Mouse (Mus musculus): ENCODE results near the gene Rffl. TPM values are rescaled to one million over a fixed set of nuclear protein-coding genes. Genes with fewer than 3 reads are reported as not detected.
A peak's percentile ranks its signal among the peaks of the same experiment; 100 is the strongest.

Gene Rffl
- polyA plus RNA-seq, 1 experiment from 2014 or later: 17.9 TPM

DNA sequence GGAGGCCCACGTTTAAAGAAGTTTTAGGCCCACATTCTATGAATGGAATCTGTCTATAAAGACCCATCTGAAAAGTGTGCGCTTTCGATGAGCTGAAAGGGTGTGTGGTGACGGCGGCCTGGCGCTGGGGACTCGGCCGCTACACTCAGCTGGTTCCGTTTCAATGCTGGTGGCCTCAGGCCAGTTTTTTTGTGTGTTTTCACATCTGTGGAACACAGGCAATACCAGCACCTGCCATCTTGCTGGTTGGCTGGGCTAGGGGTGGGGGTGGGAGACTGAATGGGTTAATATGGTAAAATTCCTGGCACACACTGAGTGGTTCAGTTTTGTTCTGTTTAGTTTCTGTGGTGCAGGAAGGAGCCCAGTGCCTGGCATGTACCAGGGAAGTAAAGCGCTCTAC lies 15.0 kb downstream of the Rffl start:
- Histone ChIP-seq H3K9ac (replicated peaks; ENCODE audit: low read depth, low read length) (no peak overlapping the region), H3K36me3 (ENCODE audit: control insufficient read depth, insufficient read depth, low read length) (no peaks in the 10 kb centered on the region), H3K27ac (ENCODE audit: low read length) (no peak overlapping the region), H3K27me3 (ENCODE audit: control insufficient read depth, insufficient read depth, low read length) (no peaks in the 10 kb centered on the region), H3K4me3 (ENCODE audit: low read depth, low read length) (no peak overlapping the region), H3K4me1 (ENCODE audit: control insufficient read depth, insufficient read depth, low read length) (0 out of 2 replicates have a peak, but pooled peaks cover 3% of the 10 kb centered on the region), H3K9me3 (ENCODE audit: control insufficient read depth, low read depth, low read length) (no peaks in the 10 kb centered on the region), H3K4me2 (replicated peaks; ENCODE audit: low read depth, low read length) (no peak overlapping the region)
- WGBS: 74% methylated on average over 10 of the region's 10 CpGs
- no peak; the same call in 1 of the 2 replicates for ATAC-seq (ENCODE audit: insufficient number of reproducible peaks, insufficient read depth, low FRiP score, low read depth)

DNA sequence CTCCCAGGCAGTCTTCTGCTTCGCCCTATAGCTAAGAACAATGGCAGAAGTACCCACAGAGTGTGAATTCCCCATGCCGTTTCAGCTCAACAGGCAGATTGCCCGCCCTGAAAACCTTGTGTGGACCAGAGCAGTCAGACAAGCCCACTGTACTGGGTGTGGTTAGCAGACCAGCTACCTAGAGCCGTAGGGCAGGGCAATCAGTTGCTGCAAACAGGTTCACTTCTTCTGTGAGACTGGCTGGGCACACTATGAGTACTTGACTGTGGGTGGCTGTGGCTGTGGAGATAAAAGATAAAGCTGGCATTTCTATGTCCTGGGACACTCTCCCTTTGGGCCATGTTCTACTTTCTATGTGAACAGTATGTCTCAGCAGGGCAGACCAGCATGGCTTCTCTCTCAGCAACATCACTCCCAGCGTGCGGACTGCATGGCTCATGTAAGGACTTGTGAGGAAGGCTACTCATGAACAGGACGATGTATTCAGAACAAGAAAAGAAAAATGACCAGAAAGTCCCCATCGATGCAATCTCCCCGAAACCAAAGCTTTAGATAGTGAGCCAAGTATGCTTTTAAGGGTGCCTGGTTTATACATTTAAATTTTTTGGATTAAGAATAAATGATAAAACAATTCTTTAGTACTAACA lies 15.6 kb downstream of the Rffl start:
- Histone ChIP-seq H3K9ac (replicated peaks; ENCODE audit: low read depth, low read length) (no peak overlapping the region), H3K4me1 (ENCODE audit: control insufficient read depth, insufficient read depth, low read length) (0 out of 2 replicates have a peak, but pooled peaks cover 3% of the 10 kb centered on the region), H3K36me3 (ENCODE audit: control insufficient read depth, insufficient read depth, low read length) (no peaks in the 10 kb centered on the region), H3K4me2 (replicated peaks; ENCODE audit: low read depth, low read length) (no peak overlapping the region), H3K4me3 (ENCODE audit: low read depth, low read length) (no peak overlapping the region), H3K27me3 (ENCODE audit: control insufficient read depth, insufficient read depth, low read length) (no peaks in the 10 kb centered on the region), H3K9me3 (ENCODE audit: control insufficient read depth, low read depth, low read length) (no peaks in the 10 kb centered on the region), H3K27ac (ENCODE audit: low read length) (peak overlapping the region; percentile 72)
- ATAC-seq (ENCODE audit: insufficient number of reproducible peaks, insufficient read depth, low FRiP score, low read depth): peak; percentile 83; the same call in 1 of the 2 replicates
- WGBS: 65% methylated on average over 9 of the region's 9 CpGs

DNA sequence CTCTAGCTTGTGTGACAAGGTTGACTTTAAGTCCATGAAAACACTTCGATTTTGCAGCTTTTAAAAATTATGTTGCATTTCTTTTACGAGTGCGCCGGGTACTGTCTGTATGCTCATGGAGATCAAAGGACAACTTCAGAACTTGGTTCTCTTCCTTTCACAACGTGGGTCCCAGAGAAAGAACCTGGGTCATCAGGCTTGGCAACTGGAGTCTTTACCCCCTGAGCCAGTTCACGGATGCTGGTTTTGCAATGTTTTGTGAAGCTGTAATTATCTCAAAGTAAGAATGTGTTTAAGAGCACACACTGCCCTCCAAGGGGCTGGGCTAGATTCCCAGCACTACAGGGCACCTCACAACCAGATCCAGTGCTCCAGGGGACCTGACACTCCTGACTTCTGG lies 16.9 kb downstream of the Rffl start:
- Histone ChIP-seq H3K4me3 (ENCODE audit: low read depth, low read length) (no peak overlapping the region), H3K4me2 (replicated peaks; ENCODE audit: low read depth, low read length) (no peak overlapping the region), H3K36me3 (ENCODE audit: control insufficient read depth, insufficient read depth, low read length) (no peaks in the 10 kb centered on the region), H3K4me1 (ENCODE audit: control insufficient read depth, insufficient read depth, low read length) (0 out of 2 replicates have a peak, but pooled peaks cover 3% of the 10 kb centered on the region), H3K9me3 (ENCODE audit: control insufficient read depth, low read depth, low read length) (no peaks in the 10 kb centered on the region), H3K27me3 (ENCODE audit: control insufficient read depth, insufficient read depth, low read length) (no peaks in the 10 kb centered on the region), H3K9ac (replicated peaks; ENCODE audit: low read depth, low read length) (no peak overlapping the region), H3K27ac (ENCODE audit: low read length) (no peak overlapping the region)
- ATAC-seq (ENCODE audit: insufficient number of reproducible peaks, insufficient read depth, low FRiP score, low read depth): no peak
- 84% methylated on average over 6 of the region's 6 CpGs for WGBS

- no peak overlapping the region for H3K4me3 ChIP-seq (ENCODE audit: low read depth, low read length)
- 85% methylated on average over 7 of the region's 7 CpGs for WGBS
- no peak for ATAC-seq (ENCODE audit: insufficient number of reproducible peaks, insufficient read depth, low FRiP score, low read depth)
- H3K27ac ChIP-seq (ENCODE audit: low read length): no peak overlapping the region
- no peak overlapping the region for H3K9ac ChIP-seq (replicated peaks; ENCODE audit: low read depth, low read length)
- H3K4me1 ChIP-seq (ENCODE audit: control insufficient read depth, insufficient read depth, low read length): 0 out of 2 replicates have a peak, but pooled peaks cover 3% of the 10 kb centered on the region
- no peaks in the 10 kb centered on the region for H3K27me3 ChIP-seq (ENCODE audit: control insufficient read depth, insufficient read depth, low read length)
- H3K36me3 ChIP-seq (ENCODE audit: control insufficient read depth, insufficient read depth, low read length): no peaks in the 10 kb centered on the region
- no peaks in the 10 kb centered on the region for H3K9me3 ChIP-seq (ENCODE audit: control insufficient read depth, low read depth, low read length)
- no peak overlapping the region for H3K4me2 ChIP-seq (replicated peaks; ENCODE audit: low read depth, low read length)
These were observed 18.1 kb downstream of the Rffl start for GRCm38 (mm10) chr11:82852958-82853357.

- Histone ChIP-seq H3K4me2 (replicated peaks; ENCODE audit: low read depth, low read length) (no peak overlapping the region), H3K27me3 (ENCODE audit: control insufficient read depth, insufficient read depth, low read length) (no peaks in the 10 kb centered on the region), H3K36me3 (ENCODE audit: control insufficient read depth, insufficient read depth, low read length) (no peaks in the 10 kb centered on the region), H3K9ac (replicated peaks; ENCODE audit: low read depth, low read length) (no peak overlapping the region), H3K4me1 (ENCODE audit: control insufficient read depth, insufficient read depth, low read length) (0 out of 2 replicates have a peak, but pooled peaks cover 3% of the 10 kb centered on the region), H3K4me3 (ENCODE audit: low read depth, low read length) (no peak overlapping the region), H3K27ac (ENCODE audit: low read length) (no peak overlapping the region), H3K9me3 (ENCODE audit: control insufficient read depth, low read depth, low read length) (no peaks in the 10 kb centered on the region)
- WGBS: 82% methylated on average over 10 of the region's 10 CpGs
- no peak for ATAC-seq (ENCODE audit: insufficient number of reproducible peaks, insufficient read depth, low FRiP score, low read depth)
These were observed 18.5 kb downstream of the Rffl start for GRCm38 (mm10) chr11:82852540-82852939.

DNA sequence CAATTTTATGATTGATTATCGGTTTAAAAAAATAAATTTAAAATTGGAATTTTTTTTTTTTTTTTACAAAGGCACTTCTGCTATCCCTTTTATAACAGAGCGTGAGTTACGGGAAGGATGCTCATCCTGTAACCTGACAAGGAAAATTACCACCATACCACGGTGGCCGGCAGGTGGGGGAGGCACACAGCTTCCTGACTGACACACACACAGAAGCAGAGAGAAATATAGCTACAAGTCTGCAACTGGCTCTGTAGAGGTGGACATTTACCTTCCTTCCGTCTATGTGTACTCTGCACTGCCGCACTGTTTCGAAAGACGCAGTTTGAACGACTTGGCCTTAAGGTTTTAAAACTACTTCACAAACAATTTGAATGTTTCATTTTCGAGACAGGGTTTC lies 18.9 kb downstream of the Rffl start:
- H3K4me3 ChIP-seq (ENCODE audit: low read depth, low read length): no peak overlapping the region
- 0 out of 2 replicates have a peak, but pooled peaks cover 3% of the 10 kb centered on the region for H3K4me1 ChIP-seq (ENCODE audit: control insufficient read depth, insufficient read depth, low read length)
- H3K9me3 ChIP-seq (ENCODE audit: control insufficient read depth, low read depth, low read length): no peaks in the 10 kb centered on the region
- no peak overlapping the region for H3K4me2 ChIP-seq (replicated peaks; ENCODE audit: low read depth, low read length)
- H3K27me3 ChIP-seq (ENCODE audit: control insufficient read depth, insufficient read depth, low read length): no peaks in the 10 kb centered on the region
- no peak overlapping the region for H3K9ac ChIP-seq (replicated peaks; ENCODE audit: low read depth, low read length)
- no peaks in the 10 kb centered on the region for H3K36me3 ChIP-seq (ENCODE audit: control insufficient read depth, insufficient read depth, low read length)
- no peak for ATAC-seq (ENCODE audit: insufficient number of reproducible peaks, insufficient read depth, low FRiP score, low read depth)
- no peak overlapping the region for H3K27ac ChIP-seq (ENCODE audit: low read length)
- WGBS: 82% methylated on average over 11 of the region's 11 CpGs

- ATAC-seq (ENCODE audit: insufficient number of reproducible peaks, insufficient read depth, low FRiP score, low read depth): no peak
- WGBS: 79% methylated on average over 5 of the region's 5 CpGs
- no peak overlapping the region for H3K9ac ChIP-seq (replicated peaks; ENCODE audit: low read depth, low read length)
- no peak overlapping the region for H3K4me3 ChIP-seq (ENCODE audit: low read depth, low read length)
- peaks cover 9% of the 10 kb centered on the region; the same call in 1 of the 2 replicates for H3K4me1 ChIP-seq (ENCODE audit: control insufficient read depth, insufficient read depth, low read length)
- no peaks in the 10 kb centered on the region for H3K36me3 ChIP-seq (ENCODE audit: control insufficient read depth, insufficient read depth, low read length)
- no peak overlapping the region for H3K4me2 ChIP-seq (replicated peaks; ENCODE audit: low read depth, low read length)
- no peak overlapping the region for H3K27ac ChIP-seq (ENCODE audit: low read length)
- no peaks in the 10 kb centered on the region for H3K9me3 ChIP-seq (ENCODE audit: control insufficient read depth, low read depth, low read length)
- no peaks in the 10 kb centered on the region for H3K27me3 ChIP-seq (ENCODE audit: control insufficient read depth, insufficient read depth, low read length)
These were observed 20.8 kb downstream of the Rffl start for GRCm38 (mm10) chr11:82850259-82850658.

DNA sequence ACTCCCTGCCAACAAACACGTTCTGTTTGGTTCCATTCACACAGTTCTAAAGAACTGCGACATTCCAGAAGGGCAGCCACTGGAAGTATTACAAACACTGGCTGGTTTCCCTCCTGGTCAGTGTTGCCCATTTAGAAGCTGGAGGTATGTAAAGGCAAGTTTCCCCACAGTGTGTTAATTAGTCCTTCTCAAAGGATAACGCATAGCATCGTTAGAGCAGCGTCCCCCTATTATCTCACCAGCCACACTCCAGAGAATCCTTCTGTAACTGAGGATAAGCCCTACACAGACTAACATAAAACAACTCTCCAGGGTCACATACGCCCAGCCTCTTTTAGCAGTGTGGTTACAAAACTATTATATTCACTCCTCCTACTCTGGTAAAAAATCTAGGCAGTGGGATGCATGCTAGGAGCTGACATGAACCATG lies 23.4 kb downstream of the Rffl start:
- H3K27ac ChIP-seq (ENCODE audit: low read length): no peak overlapping the region

More for the DNA sequence above, 23.4 kb downstream of the Rffl start:
- no peaks in the 10 kb centered on the region for H3K27me3 ChIP-seq (ENCODE audit: control insufficient read depth, insufficient read depth, low read length)
- H3K9ac ChIP-seq (replicated peaks; ENCODE audit: low read depth, low read length): no peak overlapping the region
- 66% methylated on average over 6 of the region's 6 CpGs for WGBS
- H3K9me3 ChIP-seq (ENCODE audit: control insufficient read depth, low read depth, low read length): no peaks in the 10 kb centered on the region
- H3K4me2 ChIP-seq (replicated peaks; ENCODE audit: low read depth, low read length): no peak overlapping the region
- H3K4me1 ChIP-seq (ENCODE audit: control insufficient read depth, insufficient read depth, low read length): peaks cover 8% of the 10 kb centered on the region; the same call in 1 of the 2 replicates
- H3K36me3 ChIP-seq (ENCODE audit: control insufficient read depth, insufficient read depth, low read length): no peaks in the 10 kb centered on the region
- ATAC-seq (ENCODE audit: insufficient number of reproducible peaks, insufficient read depth, low FRiP score, low read depth): peak; percentile 40; the same call in 1 of the 2 replicates
- H3K4me3 ChIP-seq (ENCODE audit: low read depth, low read length): no peak overlapping the region

Measured in stomach, embryonic 14.5 days (tissue).